Mouse (Mus musculus): ENCODE measurements around the gene Glod5.

DNA sequence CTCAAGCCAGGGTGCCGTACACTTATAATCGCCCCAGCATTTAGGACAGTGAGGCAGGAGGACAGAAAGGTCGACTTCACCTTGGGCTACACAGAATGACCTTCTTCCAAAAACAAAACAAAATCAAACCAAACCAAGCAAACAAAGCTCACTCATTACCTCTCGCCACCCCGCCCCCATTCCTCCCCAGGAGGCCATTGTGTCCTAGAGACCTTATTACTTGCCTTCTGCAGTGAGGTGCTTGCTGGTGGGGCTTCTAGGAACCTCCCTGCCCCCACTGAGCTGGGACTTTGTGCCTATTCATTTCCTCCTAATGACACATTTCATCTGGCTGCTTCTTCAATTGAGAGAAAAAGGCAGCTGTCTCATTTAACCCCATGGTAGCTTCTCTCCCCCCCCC lies 9.7 kb downstream of the Glod5 start:
- no peak for TF ChIP-seq POLR2A (IDR thresholded peaks at IDR 0.05; ENCODE audit: borderline replicate concordance, low read depth, low read length)
- no peak for TF ChIP-seq CTCF (IDR thresholded peaks at IDR 0.05; ENCODE audit: low read depth, low read length)
